Mouse (Mus musculus): ENCODE measurements around the gene Zfp872.
"Not testable (repeated sequence)": the region's sequence is repeated elsewhere in the genome, so short reads cannot be mapped to it uniquely, and the experiment has no call there.

Zfp872 gene

GRCm38 (mm10) chr9:22188025-22188611 is at the start of gene Zfp872:
Gene Zfp872, plus strand, starts transcription at chr9:22188090.
- no peak for DNase-seq (ENCODE audit: low read depth, low spot score)

- DNase-seq (ENCODE audit: low read depth, low spot score): no peak
These were observed 49.4 kb upstream of the Zfp872 start for GRCm38 (mm10) chr9:22138480-22138879.

GRCm38 (mm10) chr9:22139746-22140145 is 48.1 kb upstream of the Zfp872 start:
- DNase-seq (ENCODE audit: low read depth, low spot score): no peak

- DNase-seq (ENCODE audit: low read depth, low spot score): no peak
These were observed 44.5 kb upstream of the Zfp872 start for GRCm38 (mm10) chr9:22143108-22144037.

GRCm38 (mm10) chr9:22144304-22144965 is 43.5 kb upstream of the Zfp872 start:
- no peak for DNase-seq (ENCODE audit: low read depth, low spot score)

GRCm38 (mm10) chr9:22149426-22150248 is 38.3 kb upstream of the Zfp872 start:
- no peak for DNase-seq (ENCODE audit: low read depth, low spot score)

- DNase-seq (ENCODE audit: low read depth, low spot score): not testable (repeated sequence)
These were observed 37.6 kb upstream of the Zfp872 start for GRCm38 (mm10) chr9:22150249-22150693.

- DNase-seq (ENCODE audit: low read depth, low spot score): no peak
These were observed 36.9 kb upstream of the Zfp872 start for GRCm38 (mm10) chr9:22150946-22151345.

GRCm38 (mm10) chr9:22153810-22154209 is 34.1 kb upstream of the Zfp872 start:
- DNase-seq (ENCODE audit: low read depth, low spot score): no peak

GRCm38 (mm10) chr9:22155614-22156013 is 32.3 kb upstream of the Zfp872 start:
- no peak for DNase-seq (ENCODE audit: low read depth, low spot score)

GRCm38 (mm10) chr9:22156497-22157245 is 31.2 kb upstream of the Zfp872 start, which contains the start of gene Pigyl:
Gene Pigyl, plus strand, starts transcription at chr9:22156846.
- peak; percentile 93 for DNase-seq (ENCODE audit: low read depth, low spot score)

GRCm38 (mm10) chr9:22157516-22158265 is 30.2 kb upstream of the Zfp872 start:
- no peak for DNase-seq (ENCODE audit: low read depth, low spot score)

GRCm38 (mm10) chr9:22161299-22161698 is 26.6 kb upstream of the Zfp872 start:
- DNase-seq (ENCODE audit: low read depth, low spot score): no peak

GRCm38 (mm10) chr9:22162305-22162704 is 25.6 kb upstream of the Zfp872 start:
- DNase-seq (ENCODE audit: low read depth, low spot score): no peak

- DNase-seq (ENCODE audit: low read depth, low spot score): no peak
These were observed 25.0 kb upstream of the Zfp872 start for GRCm38 (mm10) chr9:22162912-22163311.

- DNase-seq (ENCODE audit: low read depth, low spot score): no peak
These were observed 22.9 kb upstream of the Zfp872 start for GRCm38 (mm10) chr9:22164711-22165668.

GRCm38 (mm10) chr9:22165964-22166363 is 21.9 kb upstream of the Zfp872 start:
- DNase-seq (ENCODE audit: low read depth, low spot score): no peak

GRCm38 (mm10) chr9:22166686-22167085 is 21.2 kb upstream of the Zfp872 start:
- DNase-seq (ENCODE audit: low read depth, low spot score): no peak

GRCm38 (mm10) chr9:22167751-22168150 is 20.1 kb upstream of the Zfp872 start:
- DNase-seq (ENCODE audit: low read depth, low spot score): no peak
